Mouse (Mus musculus): Measurements from ENCODE around the gene Irf2bp2.

DNA sequence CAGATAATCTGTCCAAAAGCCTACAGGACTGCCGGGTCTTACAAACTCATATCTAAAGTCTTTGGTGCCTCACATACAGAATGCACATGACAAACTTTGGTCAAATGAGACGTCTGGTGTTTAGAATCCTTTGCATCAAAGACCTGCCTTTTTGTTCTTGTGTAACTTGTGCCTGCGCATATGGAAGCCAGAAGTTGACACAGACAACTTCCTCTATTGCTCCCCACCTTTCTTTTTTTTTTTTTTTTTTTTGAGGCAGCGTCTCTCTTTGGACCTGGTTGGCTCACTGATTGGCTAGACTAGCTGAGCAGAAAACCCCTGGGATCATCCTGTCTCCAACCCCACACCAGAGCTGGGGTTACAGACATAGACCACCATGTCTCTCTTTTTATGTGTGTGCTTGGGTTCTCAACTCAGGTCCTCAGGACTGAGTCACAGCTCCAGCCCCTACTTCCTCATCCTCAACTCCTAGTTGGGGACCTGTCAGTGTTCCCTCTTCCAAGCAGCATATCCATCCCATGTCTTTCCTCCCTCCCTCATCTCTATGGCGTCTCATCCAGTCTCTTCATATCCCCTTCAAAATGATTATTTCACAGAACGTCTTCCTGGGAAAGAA is 20.6 kb downstream of the Irf2bp2 start:
- no peak for TF ChIP-seq CTCF (IDR thresholded peaks at IDR 0.05; ENCODE audit: insufficient read depth, low read depth, low read length)
- TF ChIP-seq POLR2A (IDR thresholded peaks at IDR 0.05; ENCODE audit: insufficient read depth, low read depth, low read length): no peak

Data from olfactory bulb, adult 2 months (tissue).